Mouse (Mus musculus) heart, postnatal 0 days (tissue): ENCODE measurements around the gene Gtf3c3. TPM values are rescaled to one million over a fixed set of nuclear protein-coding genes. Genes with fewer than 3 reads are reported as not detected.

ENCODE experiments used
- ATAC-seq: fragments of 200-750 bp; cut with Nextera tagmentation; 2 replicates; pipeline ENCODE4 v1.8.0; 2017; ENCODE audit warnings: low read depth, moderate number of reproducible peaks, moderate library complexity; ENCODE audit not compliant: insufficient read depth
- DNase-seq: peaks from one replicate; pipeline ENCODE4 v3.0.0-alpha.2; 2016; ENCODE audit warnings: low spot score
- H3K27ac ChIP-seq: fragments of 300-500 bp; sonication (generic); 2 replicates; pipeline ENCODE4 v1.5.1; 2014; ENCODE audit warnings: low read depth, mild to moderate bottlenecking
- H3K27me3 ChIP-seq: fragments of 300-500 bp; sonication (generic); 2 replicates; pipeline ENCODE4 v1.6.1; 2014; ENCODE audit warnings: low read length, mixed read lengths; ENCODE audit not compliant: control insufficient read depth, insufficient read depth
- H3K36me3 ChIP-seq: fragments of 300-500 bp; sonication (generic); replicated peaks from 2 replicates; pipeline ENCODE4 v1.6.1; 2014; ENCODE audit warnings: low read length, mixed read lengths; ENCODE audit not compliant: control insufficient read depth, insufficient read depth
- H3K4me1 ChIP-seq: fragments of 300-500 bp; sonication (generic); 2 replicates; pipeline ENCODE4 v1.6.1; 2014; ENCODE audit warnings: antibody characterized with exemption; ENCODE audit not compliant: control insufficient read depth, insufficient read depth
- H3K4me2 ChIP-seq: fragments of 300-500 bp; sonication (generic); 2 replicates; pipeline ENCODE4 v1.6.1; 2014; ENCODE audit warnings: low read depth, mild to moderate bottlenecking, low read length, moderate library complexity
- H3K4me3 ChIP-seq: fragments of 300-500 bp; sonication (generic); 2 replicates; pipeline ENCODE4 v1.5.1; 2014; ENCODE audit warnings: low read depth, low read length
- H3K9ac ChIP-seq: fragments of 300-500 bp; sonication (generic); replicated peaks from 2 replicates; pipeline ENCODE4 v1.6.1; 2014; ENCODE audit warnings: low read depth, low read length, mixed read lengths
- H3K9me3 ChIP-seq: fragments of 300-500 bp; sonication (generic); replicated peaks from 2 replicates; pipeline ENCODE4 v1.6.1; 2016; ENCODE audit warnings: low read length; ENCODE audit not compliant: control insufficient read depth
- CTCF ChIP-seq: IDR thresholded peaks from 2 replicates; pipeline ENCODE4 v1.5.1; 2016; ENCODE audit warnings: antibody characterized with exemption, control low read depth, low read depth
- EP300 ChIP-seq: IDR thresholded peaks from 2 replicates; pipeline ENCODE4 v1.6.1; 2016; ENCODE audit warnings: antibody characterized with exemption, low read depth
- WGBS: fragments of 180-500 bp; shearing (Covaris S2); extraction: QIAGEN DNeasy Blood & Tissue Kit; methylation state at CpG from one replicate; pipeline ENCODE4 v1.1.7; 2014; 5-methylcytosine and 5-hydroxymethylcytosine counted together
- polyA plus RNA-seq: library from polyadenylated mRNA; unstranded; fragments of >200 nt; fragmentation: Nextera tagmentation; extraction: Ambion mirVana; gene quantifications from 2 replicates; pipeline ENCODE4 v1.2.1, GENCODE M21; 2015
- total RNA-seq: library from RNA; depleted of rRNA; stranded (reverse); fragments of >200 nt; gene quantifications from 2 replicates; pipeline ENCODE4 v1.2.3, GENCODE M21; 2014; ENCODE audit warnings: low replicate concordance

The Gtf3c3 gene
- total and polyA plus RNA-seq, 2 experiments from 2014 or later: 9.9 to 21.7 TPM

GRCm38 (mm10) chr1:54452116-54452515 is 13.3 kb upstream of the Gtf3c3 start:
- DNase-seq (no peak), ATAC-seq (no peak)
- Histone ChIP-seq H3K27ac (no peak overlapping the region), H3K36me3 (no peaks in the 10 kb centered on the region), H3K4me3 (no peak overlapping the region), H3K9me3 (no peaks in the 10 kb centered on the region), H3K4me1 (no peaks in the 10 kb centered on the region), H3K4me2 (no peak overlapping the region), H3K9ac (no peak overlapping the region), H3K27me3 (0 out of 2 replicates have a peak, but pooled peaks cover 4% of the 10 kb centered on the region)
- WGBS: 71% methylated on average over 2 of the region's 2 CpGs
- TF ChIP-seq CTCF (no peak), EP300 (no peak)

- WGBS: 71% methylated on average over 4 of the region's 4 CpGs
- no peak overlapping the region for H3K4me2 ChIP-seq
- ATAC-seq: no peak
These were observed 10.1 kb upstream of the Gtf3c3 start for GRCm38 (mm10) chr1:54448833-54449232.

GRCm38 (mm10) chr1:54443641-54444040 is 4.9 kb upstream of the Gtf3c3 start:
- H3K36me3 ChIP-seq: no peaks in the 10 kb centered on the region
- TF ChIP-seq CTCF: no peak
- TF ChIP-seq EP300: no peak
- WGBS: 45% methylated on average over 7 of the region's 7 CpGs
- no peaks in the 10 kb centered on the region for H3K9me3 ChIP-seq
- H3K4me2 ChIP-seq: no peak overlapping the region
- H3K9ac ChIP-seq: no peak overlapping the region
- no peak overlapping the region for H3K27ac ChIP-seq
- H3K4me3 ChIP-seq: no peak overlapping the region
- 0 out of 2 replicates have a peak, but pooled peaks cover 4% of the 10 kb centered on the region for H3K27me3 ChIP-seq
- ATAC-seq: no peak
- H3K4me1 ChIP-seq: no peaks in the 10 kb centered on the region
- DNase-seq: no peak

More at GRCm38 (mm10) chr1:54448833-54449232, 10.1 kb upstream of the Gtf3c3 start:
- Histone ChIP-seq H3K4me1 (no peaks in the 10 kb centered on the region), H3K9ac (no peak overlapping the region), H3K9me3 (no peaks in the 10 kb centered on the region), H3K27me3 (0 out of 2 replicates have a peak, but pooled peaks cover 4% of the 10 kb centered on the region), H3K36me3 (no peaks in the 10 kb centered on the region), H3K4me3 (no peak overlapping the region), H3K27ac (no peak overlapping the region)
- no peak for DNase-seq
- TF ChIP-seq CTCF (no peak), EP300 (no peak)

GRCm38 (mm10) chr1:54439080-54439476 is 307 bp upstream of the Gtf3c3 start:
- Histone ChIP-seq H3K27me3 (no peaks in the 10 kb centered on the region), H3K36me3 (peaks cover under 1% of the 10 kb centered on the region; the same call in 1 of the 2 replicates), H3K27ac (peak overlapping the region; percentile 40; the same call in 1 of the 2 replicates), H3K4me3 (peak overlapping the region; percentile 74), H3K4me2 (peak overlapping the region; percentile 76), H3K9ac (peak overlapping the region; percentile 88), H3K4me1 (0 out of 2 replicates have a peak, but pooled peaks cover 3% of the 10 kb centered on the region), H3K9me3 (no peaks in the 10 kb centered on the region)
- 47% methylated on average over 3 of the region's 3 CpGs for WGBS
- DNase-seq (no peak), ATAC-seq (no peak)
- TF ChIP-seq CTCF: no peak
- no peak for TF ChIP-seq EP300

- no peak for TF ChIP-seq EP300
- no peak for TF ChIP-seq CTCF
- Histone ChIP-seq H3K36me3 (peaks cover 72% of the 10 kb centered on the region), H3K9me3 (no peaks in the 10 kb centered on the region), H3K27me3 (no peaks in the 10 kb centered on the region), H3K9ac (no peak overlapping the region), H3K27ac (no peak overlapping the region), H3K4me3 (no peak overlapping the region), H3K4me1 (no peaks in the 10 kb centered on the region), H3K4me2 (no peak overlapping the region)
- DNase-seq (no peak), ATAC-seq (no peak)
- 80% methylated on average over 4 of the region's 4 CpGs for WGBS
These were observed 16.5 kb downstream of the Gtf3c3 start for GRCm38 (mm10) chr1:54422195-54422750.

GRCm38 (mm10) chr1:54421670-54422069 is 17.1 kb downstream of the Gtf3c3 start:
- ATAC-seq: no peak
- H3K4me2 ChIP-seq: no peak overlapping the region
- WGBS: 87% methylated on average over 3 of the region's 3 CpGs
- no peaks in the 10 kb centered on the region for H3K4me1 ChIP-seq
- no peak overlapping the region for H3K27ac ChIP-seq
- H3K9me3 ChIP-seq: no peaks in the 10 kb centered on the region
- H3K4me3 ChIP-seq: no peak overlapping the region
- H3K27me3 ChIP-seq: no peaks in the 10 kb centered on the region
- peaks cover 71% of the 10 kb centered on the region for H3K36me3 ChIP-seq
- H3K9ac ChIP-seq: no peak overlapping the region
- TF ChIP-seq CTCF: no peak
- no peak for TF ChIP-seq EP300
- DNase-seq: no peak
